Mouse (Mus musculus): Measurements from ENCODE around the gene Tpi1.
"Not testable (repeated sequence)": the region's sequence is repeated elsewhere in the genome, so short reads cannot be mapped to it uniquely, and the experiment has no call there.

Tpi1 gene

DNA sequence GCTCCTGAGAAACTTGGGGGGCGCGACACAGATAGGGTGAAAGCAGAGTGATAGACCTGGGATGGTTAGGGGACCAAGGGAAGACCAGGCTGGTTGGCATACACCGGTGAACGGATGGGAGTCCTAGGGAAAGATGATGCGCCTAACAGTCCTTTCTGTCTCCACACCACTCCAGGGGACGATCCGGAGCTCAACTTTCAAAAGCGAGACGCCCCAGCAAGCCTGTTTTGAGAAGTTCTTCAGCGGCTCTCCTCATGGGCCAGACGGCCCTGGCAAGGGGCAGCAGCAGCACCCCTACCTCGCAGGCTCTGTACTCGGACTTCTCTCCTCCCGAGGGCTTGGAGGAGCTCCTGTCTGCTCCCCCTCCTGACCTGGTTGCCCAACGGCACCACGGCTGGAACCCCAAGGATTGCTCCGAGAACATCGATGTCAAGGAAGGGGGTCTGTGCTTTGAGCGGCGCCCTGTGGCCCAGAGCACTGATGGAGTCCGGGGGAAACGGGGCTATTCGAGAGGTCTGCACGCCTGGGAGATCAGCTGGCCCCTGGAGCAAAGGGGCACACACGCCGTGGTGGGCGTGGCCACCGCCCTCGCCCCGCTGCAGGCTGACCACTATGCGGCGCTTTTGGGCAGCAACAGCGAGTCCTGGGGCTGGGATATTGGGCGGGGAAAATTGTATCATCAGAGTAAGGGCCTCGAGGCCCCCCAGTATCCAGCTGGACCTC is 4.9 kb downstream of the Tpi1 start:
- DNase-seq (ENCODE audit: low spot score in 2 of 2), result peak; percentile 86 to 87

DNA sequence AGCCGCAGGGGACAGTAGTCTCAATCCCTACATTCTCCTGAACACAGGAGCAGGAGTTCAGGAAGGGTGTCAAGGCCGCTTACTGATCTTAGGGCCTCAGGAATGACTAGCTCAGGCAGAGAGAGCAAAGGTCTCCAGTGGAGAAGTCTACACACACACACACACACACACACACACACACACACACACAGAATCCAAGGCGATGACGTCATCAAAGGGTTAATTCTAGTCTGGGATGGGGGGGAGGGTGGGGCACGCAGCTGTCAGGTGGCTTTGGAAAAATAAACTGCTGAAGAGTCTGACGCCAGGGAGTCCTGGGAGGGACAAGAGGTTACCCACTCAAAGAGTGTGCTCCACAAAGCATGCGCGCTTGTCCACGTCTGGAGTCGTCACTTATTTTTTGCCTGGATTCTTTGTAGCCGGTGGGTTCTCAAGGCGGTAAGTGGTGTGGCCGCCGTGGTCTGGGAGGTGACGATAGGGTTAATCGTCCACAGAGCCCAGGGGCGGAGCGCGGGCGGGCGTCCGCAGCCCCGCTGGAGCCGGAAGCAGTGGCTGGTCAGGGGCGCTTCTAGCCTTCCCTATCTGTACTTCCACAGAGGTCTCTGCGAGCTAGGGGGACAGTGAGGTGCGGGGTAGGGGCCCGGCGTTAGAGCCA is 5.6 kb downstream of the Tpi1 start, which contains the start of gene Spsb2:
Spsb2 (plus strand) TSS at position 304 of the 655 bp plus-strand sequence.
- peak; percentile 66 to 73 for DNase-seq (ENCODE audit: low spot score in 2 of 2)

DNA sequence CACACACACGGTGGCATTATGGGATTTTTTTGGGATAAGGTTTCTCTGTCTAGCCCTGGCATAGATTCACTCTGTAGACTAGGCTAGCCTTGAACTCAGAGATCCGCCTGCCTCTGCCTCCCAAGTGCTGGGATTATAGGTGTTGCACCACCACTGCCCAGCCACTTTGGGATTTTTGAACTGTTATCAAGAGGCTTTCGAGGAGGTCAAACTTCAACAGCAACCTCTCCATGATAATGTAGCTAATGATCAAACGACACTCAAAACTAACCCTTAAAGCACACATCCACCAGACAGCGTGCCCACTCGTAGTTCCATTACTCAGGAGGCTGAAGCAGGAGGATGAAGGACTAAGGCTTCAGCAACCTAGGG is 6.1 kb downstream of the Tpi1 start:
- no peak for DNase-seq (ENCODE audit: low spot score in 2 of 2)

DNA sequence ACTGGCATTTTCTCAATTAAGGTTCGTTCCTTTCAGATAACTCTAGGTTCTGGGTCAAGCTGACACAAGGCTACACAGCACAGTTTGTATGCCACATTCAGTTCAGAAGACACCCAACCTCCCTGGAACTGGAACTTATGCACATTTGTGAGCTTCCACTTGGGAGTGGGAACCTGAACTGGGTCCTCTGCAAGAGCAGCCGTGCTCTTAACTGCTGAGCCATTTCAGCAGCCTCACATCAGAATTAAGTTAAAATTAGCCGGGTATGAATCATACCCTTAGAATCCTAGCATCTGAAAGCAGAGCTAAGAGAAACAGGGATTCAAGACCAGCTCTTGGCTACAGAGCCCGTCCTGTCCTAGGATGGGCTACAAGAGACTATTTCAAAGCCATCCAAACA is 6.7 kb downstream of the Tpi1 start:
- no peak for DNase-seq (ENCODE audit: low spot score in 2 of 2)

DNA sequence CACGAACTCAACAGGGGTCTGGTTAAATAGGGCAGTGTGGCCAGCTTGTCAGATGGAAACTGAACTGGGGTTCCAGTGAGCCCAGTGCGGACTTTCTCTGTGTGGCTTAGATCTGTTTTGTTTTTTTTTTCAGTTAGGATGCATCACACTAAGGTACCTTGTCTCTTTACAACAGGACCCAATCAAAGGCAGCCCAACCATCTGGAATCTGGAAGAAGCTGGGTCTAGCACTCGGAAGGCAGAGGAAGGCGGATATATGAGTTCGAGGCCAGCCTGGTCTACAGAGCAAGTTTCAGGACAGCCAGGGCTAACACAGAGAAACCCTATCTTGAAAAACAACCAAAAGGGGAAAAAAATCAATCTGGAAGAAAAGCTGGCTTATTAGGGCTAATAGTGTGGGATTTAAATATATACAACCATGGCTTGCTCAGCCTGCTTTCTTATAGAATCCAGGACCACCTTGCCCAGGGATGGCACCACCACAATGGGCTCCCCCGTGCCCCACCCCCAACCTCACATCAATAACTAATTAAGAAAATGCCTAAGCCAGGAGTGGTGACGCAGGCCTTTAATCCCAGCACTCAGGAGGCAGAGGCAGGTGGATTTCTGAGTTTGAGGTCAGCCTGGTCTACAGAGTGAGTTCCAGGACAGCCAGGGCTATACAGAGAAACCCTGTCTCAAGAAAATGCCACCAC is 7.5 kb downstream of the Tpi1 start:
- no peak for DNase-seq (ENCODE audit: low spot score in 2 of 2)

DNA sequence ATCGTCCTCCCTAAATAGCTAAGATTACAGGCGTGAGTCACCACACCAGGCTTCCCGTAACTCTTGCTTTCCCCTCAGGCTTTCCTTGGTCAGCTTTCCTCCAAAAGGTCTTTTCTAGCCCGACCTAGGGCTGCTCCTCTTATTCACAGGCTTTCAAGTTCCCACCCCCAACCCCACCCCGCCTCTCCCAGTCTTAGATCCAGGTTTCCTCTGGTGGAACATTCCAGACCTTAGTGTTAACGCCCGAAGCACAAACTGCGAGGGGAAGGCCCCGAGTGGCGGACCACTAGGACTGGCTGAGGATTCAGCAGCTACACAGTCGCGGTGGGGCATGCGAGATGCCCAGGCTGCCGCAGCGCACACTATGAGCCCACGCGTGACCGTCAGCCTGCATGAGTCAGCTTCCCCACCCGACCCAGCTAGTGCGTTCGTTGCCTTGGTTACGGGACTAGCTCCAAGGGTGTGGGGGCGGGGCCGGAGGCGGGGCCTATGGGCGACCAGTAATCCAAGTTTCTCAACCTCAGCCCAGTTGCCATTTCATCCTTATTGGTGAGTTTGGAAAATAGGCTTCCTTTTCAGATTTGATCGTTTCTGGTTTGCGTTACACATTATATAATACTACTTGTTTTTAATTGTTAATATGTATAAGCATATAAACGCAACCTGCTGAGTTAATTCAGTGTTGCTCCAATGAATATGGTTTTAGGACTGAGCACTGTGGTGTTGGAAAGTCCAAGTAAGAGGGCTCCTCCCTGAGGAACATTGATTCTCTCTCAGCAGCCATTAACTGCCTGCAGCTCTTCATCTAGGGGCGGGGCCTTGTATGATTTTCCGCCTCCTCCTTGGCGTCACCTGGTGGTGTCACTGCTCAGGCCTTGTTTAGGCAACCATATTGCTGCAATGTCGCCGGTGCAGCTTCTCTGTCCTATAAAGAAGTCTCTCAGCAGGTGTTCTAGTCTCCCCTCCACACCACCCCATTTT is 8.5 kb downstream of the Tpi1 start:
- DNase-seq (ENCODE audit: low spot score in 2 of 2), result peak; percentile 60 to 91

DNA sequence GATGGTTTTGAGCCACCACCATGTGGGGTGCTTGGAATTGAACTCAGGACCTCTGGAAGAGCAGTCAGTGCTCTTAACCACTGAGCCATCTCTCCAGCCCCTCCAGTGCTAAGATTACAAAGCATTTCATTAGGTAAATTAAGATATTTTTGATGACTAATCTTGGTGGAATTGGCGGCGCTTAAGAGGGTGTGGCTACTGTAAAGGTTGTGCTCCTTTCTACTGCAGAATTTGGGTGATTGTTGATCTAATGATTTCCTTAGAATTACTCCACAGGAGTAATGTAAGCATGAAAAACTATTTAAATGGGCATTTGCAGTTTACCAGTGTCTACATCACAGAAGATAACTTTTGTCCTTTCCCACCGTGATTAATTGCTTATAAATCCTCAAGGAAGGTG is 9.8 kb downstream of the Tpi1 start:
- no peak for DNase-seq (ENCODE audit: low spot score in 2 of 2)

DNA sequence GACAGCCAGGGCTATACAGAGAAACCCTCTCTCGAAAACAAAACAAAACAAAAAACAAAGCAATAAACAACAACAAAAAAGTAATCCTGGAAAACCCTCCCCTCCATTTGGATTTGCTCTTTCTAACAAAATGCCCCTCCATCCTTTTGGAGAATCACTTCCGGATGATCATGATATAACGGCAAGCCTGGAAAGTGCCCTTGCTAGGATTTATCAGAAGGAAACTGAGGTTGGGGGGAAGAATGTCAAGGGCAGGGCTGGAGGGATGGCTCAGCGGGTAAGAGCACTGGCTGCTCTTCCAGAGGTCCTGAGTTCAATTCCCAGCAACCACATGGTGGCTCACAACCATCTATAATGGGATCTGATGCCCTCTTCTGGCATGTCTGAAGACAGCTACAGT is 10.4 kb downstream of the Tpi1 start:
- not testable (repeated sequence) for DNase-seq (ENCODE audit: low spot score in 2 of 2)

DNA sequence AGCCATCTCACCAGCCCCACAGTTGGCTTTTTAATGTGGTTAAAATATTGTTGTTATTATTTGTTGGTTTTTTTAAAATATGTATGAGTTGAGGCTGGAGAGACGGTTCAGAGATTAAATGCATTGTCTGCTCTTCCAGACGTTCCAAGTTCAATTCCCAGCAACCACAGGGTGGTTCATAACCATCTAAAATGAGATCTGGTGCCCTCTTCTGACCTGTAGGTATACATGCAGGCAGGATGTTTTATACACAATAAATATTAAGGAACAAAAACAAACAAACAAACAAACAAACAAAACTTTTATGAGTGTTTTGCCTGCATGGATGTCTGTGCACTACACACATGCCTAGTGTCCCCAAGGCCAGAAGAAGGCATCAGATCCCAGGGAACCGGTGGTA is 11.0 kb downstream of the Tpi1 start:
- DNase-seq (ENCODE audit: low spot score in 2 of 2), result no peak

DNA sequence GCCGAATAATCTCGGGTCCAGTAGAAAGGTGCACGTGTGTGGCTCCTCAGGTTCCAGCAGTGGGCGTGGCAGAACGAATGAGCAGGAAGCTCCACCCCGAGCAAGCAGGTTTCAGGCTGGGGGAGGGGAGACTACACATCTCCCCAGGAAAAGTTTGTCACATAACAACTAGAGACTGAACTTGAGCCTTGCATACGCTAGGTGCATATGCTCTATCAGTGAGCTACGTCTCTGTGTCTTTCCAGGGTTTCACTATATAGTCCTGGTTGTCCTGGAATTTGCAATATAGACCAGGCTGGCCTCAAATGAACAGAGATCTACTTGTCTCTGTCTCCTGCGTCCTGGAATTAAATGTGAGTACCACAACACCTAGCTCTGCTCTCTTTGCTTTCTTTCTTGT is 11.7 kb downstream of the Tpi1 start:
- DNase-seq (ENCODE audit: low spot score in 2 of 2), result not testable (repeated sequence)

DNA sequence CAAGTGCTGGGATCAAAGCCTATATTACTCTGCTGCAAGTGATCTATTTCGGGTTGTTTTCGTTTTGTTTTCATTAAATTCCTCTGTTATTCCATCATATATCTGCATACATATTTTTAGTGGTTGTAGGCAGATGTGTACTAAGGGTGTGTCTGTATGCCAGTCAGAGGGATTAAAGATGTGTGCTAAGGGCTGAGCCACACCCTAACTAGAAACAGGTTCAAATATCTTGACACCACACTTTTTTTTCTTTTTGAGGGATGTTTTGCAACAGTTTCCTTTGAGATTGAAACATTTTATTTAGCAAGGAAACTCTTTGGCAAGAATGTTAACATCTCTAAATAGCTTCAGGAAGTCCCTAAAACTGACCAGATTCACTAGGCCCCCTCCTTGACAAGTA is 17.9 kb downstream of the Tpi1 start:
- no peak for DNase-seq (ENCODE audit: low spot score in 2 of 2)

DNA sequence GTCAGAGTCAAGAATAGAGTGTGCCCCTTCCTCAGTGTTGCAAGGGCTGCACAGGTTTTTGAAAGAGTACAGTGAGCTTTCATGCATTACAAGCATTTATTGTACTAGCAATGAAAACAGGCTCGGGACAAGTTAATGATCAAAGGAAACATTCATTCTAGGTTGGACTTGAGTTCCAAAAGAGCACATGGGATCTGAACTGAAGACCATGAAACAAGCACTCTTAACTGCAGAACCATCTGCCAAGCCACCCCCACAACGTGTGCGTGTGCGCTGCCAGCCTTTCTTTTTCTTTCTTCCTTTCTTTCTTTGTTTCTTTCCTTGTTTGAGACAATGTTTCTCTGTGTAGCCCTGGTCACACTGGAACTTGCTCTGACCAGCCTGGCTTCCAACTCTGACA is 18.3 kb downstream of the Tpi1 start:
- DNase-seq (ENCODE audit: low spot score in 2 of 2), result no peak

DNA sequence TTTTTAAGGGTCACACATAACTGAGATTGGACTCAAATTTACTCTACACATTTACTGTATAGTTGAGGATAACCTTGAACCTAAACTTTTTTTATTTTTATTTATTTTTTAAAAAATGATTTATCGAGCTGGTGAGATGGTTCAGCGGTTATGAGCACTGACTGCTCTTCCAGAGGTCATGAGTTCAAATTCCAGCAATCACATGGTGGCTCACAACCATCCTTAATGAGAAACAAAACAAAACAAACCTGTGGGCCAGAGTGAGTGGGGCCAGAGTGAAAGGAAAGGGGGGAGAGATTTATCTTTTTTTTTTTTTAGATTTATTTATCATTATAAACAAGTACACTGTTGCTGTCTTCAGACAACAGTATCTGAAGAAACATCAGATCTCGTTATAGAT is 22.2 kb downstream of the Tpi1 start:
- no peak for DNase-seq (ENCODE audit: low spot score in 2 of 2)

DNA sequence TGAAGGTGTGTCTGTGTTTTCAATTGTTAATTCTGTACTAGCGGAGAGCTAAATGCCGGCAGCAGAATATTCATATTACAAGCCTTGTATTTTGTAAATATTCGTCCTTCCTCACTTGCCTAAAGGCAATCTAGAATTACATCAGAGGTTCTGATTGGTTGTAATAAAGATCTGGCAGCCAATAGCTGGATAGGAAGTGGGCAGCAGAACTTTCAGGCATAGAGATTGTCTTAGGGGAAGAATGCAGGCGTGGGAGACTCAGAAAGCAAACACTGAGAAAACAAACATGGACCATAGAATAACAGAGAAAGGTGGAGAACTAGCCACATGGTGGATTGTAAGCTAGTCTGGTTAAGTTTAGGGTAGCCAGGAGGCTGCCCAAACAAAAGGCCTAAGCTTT is 24.0 kb downstream of the Tpi1 start:
- no peak for DNase-seq (ENCODE audit: low spot score in 2 of 2)

DNA sequence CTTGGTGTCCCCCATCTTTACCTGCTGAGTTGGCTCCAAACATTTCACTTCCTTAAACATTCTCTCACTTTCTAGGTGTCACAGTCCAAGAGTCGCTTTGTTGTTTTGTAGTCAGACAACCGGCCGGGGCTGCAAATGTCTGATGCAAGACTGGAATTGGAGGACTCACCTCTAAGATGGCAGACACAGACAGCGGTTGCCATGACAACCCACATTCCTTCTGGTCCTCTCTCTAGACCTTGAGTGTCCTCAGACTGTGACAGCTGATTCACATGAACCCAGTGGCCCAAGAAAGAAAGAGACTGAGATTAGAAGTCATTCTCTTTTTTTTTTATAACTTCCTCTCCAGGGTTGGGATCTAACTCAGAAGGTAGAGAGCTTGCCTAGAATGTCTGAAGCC is 24.6 kb downstream of the Tpi1 start:
- no peak for DNase-seq (ENCODE audit: low spot score in 2 of 2)

DNA sequence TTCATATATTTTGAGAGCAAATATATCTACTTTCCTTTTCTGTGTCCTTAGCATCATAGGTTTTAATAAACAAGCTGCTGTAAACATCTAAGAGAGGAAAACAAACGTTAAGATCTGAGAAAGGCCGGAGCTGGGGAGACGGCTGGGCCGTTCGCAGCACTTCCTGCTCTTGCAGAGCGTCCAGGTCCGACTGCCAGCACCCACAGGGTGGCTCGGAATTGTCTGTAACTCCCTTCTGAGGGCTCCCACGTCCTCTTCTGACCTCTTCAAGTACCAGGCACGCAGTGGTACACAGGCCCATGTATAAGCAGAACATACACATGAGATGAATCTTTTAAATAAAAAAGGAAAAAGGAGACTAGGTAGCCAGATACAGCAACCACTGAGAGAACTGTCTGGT is 26.4 kb downstream of the Tpi1 start:
- no peak for DNase-seq (ENCODE audit: low spot score in 2 of 2)

DNA sequence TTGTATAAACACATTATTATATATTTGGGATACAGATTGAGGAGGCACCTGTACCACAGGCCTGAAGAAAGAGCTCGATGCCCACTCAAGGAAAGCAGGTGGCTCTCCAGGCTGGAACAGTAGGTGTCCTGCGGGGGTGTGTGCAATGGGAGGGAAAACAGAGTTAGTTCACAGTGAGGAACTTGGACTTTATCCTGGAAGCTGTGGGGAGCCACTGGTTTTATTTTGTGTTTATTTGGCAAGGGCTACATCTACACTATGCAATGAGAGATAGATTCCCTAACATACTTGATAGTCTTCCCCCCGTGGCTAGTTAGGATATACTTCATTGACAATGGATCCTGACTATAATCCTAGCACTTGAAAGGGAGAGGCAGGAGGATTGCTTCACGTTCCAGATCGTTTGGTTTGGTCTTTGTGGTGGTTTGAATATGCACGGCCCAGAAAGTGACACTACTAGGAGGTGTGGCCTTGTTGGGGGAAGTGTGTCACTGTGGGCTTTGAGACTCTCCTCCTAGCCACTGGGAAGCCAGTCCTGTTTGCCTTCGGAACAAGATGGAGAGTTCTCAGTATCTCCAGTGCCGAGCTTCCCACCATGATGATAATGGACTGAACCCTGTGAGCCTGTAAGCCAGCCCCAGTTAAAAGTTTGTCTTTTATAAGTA is 27.2 kb downstream of the Tpi1 start:
- DNase-seq (ENCODE audit: low spot score in 2 of 2), result no peak

DNA sequence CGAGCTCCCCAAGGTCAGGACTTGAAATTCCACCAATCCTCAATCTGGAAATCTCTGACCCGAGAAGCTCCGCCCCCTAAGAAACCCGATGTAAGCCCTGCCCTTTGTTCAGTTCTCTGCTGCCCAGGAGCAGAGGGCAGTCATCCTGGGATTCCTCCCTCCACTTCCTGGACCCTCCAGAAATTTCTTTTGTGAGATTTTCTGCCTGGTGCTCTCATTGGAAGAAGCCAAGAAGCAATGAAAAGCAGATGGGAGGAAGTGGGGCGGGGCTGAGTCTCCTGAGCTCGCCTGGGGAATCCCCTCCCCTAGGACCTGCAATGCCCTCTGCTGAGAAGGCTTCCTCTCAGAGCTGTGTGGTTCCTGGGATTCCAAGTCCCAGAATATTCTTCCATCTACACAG is 31.7 kb downstream of the Tpi1 start:
- peak in 1 of 2 experiments; percentile 56 for DNase-seq (ENCODE audit: low spot score in 2 of 2)

DNA sequence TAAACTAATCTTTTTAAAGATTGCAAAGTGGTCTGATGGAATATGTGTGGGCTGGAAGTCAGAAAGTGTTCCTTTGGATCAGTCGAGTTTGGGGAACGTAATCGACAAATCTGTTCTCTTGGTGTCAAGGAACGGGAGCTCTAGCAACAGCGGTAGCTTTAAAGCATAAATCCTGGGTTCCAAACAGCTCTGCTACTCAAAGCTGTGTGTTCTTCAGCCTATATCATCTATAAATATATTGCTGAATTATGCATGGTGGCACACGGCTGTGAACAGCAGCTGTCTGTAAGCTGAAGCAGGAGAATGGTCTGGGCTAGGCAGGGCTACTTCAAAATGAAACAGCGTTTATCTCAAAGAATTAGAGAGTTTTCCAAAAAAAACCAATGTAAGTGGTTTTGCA is 33.2 kb downstream of the Tpi1 start:
- DNase-seq (ENCODE audit: low spot score in 2 of 2), result no peak

DNA sequence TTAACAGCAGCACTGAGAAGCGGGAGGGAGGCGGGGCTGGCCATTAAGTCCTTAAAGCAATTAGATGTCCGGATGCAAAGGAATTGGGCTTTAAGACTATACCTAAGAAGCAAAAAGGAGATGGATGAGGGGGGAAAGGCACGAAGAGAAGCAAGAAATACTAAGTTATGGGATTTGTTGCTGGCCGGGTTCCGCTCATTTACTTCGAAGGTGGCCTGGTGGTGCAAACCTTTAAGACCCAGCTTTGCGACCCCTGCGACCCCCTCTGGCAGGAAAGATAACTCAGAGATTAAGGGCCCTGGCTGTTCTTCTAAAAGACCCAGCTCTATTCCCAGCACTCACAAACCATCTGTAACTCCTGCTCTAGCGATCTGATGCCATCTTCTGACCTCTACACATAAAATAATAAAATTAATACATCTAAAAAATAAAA is 34.1 kb downstream of the Tpi1 start:
- DNase-seq (ENCODE audit: low spot score in 2 of 2), result no peak

All from spleen, postnatal 10 days (tissue).